Mouse (Mus musculus): ENCODE measurements at regions not wholly inside any gene's neighbourhood (a gene's known extent, or its start where the extent isn't known, plus 50 kb on each side); places are given as distances from the start of the nearest gene placed in this dataset.

DNA sequence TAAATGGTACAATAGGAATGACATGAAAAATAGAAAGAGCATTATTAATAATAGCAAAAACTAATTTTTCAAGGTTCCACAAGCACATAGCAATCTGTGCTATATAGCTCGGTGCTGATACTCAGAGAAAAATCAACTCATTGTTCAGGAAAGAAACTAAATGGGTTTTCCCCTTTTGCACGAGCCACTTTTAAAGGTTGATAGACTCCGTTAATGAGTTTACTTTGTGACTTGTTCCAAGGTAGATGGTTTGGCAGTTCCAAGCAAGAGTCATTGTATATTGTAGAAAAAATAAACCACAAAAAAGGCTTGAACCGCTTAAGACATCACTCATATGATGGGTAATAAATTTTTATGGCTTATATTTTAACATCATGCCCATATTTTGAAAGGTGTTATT is 105.0 kb upstream of the Intu start:
- Histone ChIP-seq H3K27ac (ENCODE audit: low read length) (no peak overlapping the region), H3K4me3 (ENCODE audit: low read depth, low read length) (no peak overlapping the region), H3K9ac (replicated peaks; ENCODE audit: low read depth, low read length) (no peak overlapping the region), H3K27me3 (ENCODE audit: control insufficient read depth, insufficient read depth, low read length) (no peaks in the 10 kb centered on the region), H3K4me2 (replicated peaks; ENCODE audit: low read depth, low read length) (no peak overlapping the region), H3K4me1 (ENCODE audit: control insufficient read depth, insufficient read depth, low read length) (no peaks in the 10 kb centered on the region), H3K36me3 (ENCODE audit: control insufficient read depth, insufficient read depth, low read length) (no peaks in the 10 kb centered on the region), H3K9me3 (ENCODE audit: control insufficient read depth, low read depth, low read length) (no peaks in the 10 kb centered on the region)
- no peak for ATAC-seq (ENCODE audit: insufficient number of reproducible peaks, insufficient read depth, low FRiP score, low read depth)
- 57% methylated on average over 4 of the region's 4 CpGs for WGBS

DNA sequence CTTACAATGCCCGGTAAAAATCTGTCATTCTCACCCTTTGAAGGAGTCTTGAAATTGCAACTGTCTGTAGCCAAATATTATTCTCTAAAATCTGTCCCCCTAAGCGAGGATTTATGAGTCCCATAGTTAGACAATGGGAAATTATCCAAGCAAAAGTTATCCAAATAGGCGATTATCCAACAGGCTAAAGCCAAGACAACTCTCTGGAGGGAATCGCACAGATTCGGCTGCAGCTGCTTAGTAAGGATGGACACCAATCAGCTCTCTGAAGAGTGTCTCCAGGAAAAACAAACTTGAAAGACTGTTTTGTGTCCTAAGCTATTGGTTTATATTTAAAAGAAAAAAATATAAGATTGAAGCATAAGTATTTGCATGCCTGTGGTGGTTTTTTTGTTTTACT is 103.1 kb upstream of the Intu start:
- Histone ChIP-seq H3K9me3 (ENCODE audit: control insufficient read depth, low read depth, low read length) (no peaks in the 10 kb centered on the region), H3K36me3 (ENCODE audit: control insufficient read depth, insufficient read depth, low read length) (no peaks in the 10 kb centered on the region), H3K9ac (replicated peaks; ENCODE audit: low read depth, low read length) (no peak overlapping the region), H3K4me1 (ENCODE audit: control insufficient read depth, insufficient read depth, low read length) (no peaks in the 10 kb centered on the region), H3K27ac (ENCODE audit: low read length) (no peak overlapping the region), H3K4me2 (replicated peaks; ENCODE audit: low read depth, low read length) (no peak overlapping the region), H3K27me3 (ENCODE audit: control insufficient read depth, insufficient read depth, low read length) (no peaks in the 10 kb centered on the region), H3K4me3 (ENCODE audit: low read depth, low read length) (no peak overlapping the region)
- no peak for ATAC-seq (ENCODE audit: insufficient number of reproducible peaks, insufficient read depth, low FRiP score, low read depth)
- 65% methylated on average over 5 of the region's 5 CpGs for WGBS

DNA sequence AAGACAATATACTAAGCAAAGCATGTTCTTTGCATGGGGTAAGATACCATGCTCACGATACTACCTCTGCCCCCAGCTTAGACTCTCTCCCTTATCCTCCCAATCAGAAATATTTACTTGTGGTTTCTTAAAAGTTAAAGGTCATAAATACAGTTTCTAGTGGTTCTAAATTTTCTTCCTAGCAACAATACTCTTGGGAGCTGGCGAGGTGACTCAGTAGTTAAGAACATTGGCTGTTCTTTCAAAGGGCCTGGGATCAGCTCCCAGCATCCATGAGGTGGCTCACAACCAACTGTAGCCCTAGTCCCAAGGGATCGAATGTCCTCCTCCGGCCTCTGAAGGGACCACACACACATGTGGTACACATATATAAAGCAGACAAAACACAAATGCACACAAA is 92.8 kb upstream of the Intu start:
- Histone ChIP-seq H3K4me2 (replicated peaks; ENCODE audit: low read depth, low read length) (no peak overlapping the region), H3K36me3 (ENCODE audit: control insufficient read depth, insufficient read depth, low read length) (no peaks in the 10 kb centered on the region), H3K4me1 (ENCODE audit: control insufficient read depth, insufficient read depth, low read length) (no peaks in the 10 kb centered on the region), H3K4me3 (ENCODE audit: low read depth, low read length) (no peak overlapping the region), H3K9ac (replicated peaks; ENCODE audit: low read depth, low read length) (no peak overlapping the region), H3K27ac (ENCODE audit: low read length) (no peak overlapping the region), H3K9me3 (ENCODE audit: control insufficient read depth, low read depth, low read length) (no peaks in the 10 kb centered on the region), H3K27me3 (ENCODE audit: control insufficient read depth, insufficient read depth, low read length) (no peaks in the 10 kb centered on the region)
- ATAC-seq (ENCODE audit: insufficient number of reproducible peaks, insufficient read depth, low FRiP score, low read depth) = no peak
- 89% methylated on average over 4 of the region's 4 CpGs for WGBS

DNA sequence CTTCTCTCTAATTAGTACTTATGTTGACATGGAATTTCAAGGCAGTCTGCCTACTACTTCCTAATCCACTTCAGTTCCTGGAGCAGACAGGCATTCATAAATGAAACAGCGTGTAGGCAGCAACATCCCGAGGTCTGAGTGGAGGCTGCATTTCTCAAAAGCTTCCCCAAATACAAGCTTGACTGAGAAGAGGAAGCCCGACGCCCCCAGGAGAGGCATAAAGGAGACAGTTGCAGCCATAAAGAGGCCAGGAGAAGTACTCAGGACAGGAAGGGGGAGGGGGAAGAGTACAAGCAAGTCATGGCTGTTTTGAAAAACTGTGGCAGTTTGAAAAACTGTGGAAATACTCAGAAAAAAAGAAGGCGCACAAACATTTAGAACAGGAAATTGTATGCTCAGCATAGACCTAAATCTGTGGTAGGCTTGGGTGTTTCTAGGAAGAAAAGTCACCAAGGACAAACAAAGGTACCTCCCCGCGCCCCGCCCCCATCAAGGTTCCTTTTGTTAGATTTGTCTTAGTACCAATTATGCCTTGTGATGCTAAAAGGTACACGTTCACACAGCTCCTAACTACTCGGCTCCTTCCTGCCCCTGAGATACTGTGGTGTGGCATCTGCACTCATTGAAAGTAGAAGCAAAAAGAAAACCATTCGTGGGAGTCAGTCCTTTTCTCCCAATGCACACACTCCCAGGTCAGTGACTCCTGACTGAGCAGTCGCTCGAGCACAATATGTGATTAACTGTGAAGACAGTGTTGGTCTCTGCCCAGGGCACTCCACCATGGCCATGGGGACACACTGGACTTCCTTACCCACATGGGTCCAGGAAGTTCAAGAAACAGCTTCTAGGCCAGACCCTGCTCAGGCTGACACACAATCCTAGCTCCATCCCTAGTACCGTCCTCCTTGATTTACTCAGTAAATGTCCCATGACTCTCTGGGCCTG is 89.7 kb upstream of the Intu start:
- no peak overlapping the region for H3K4me3 ChIP-seq (ENCODE audit: low read depth, low read length)
- no peak overlapping the region for H3K4me2 ChIP-seq (replicated peaks; ENCODE audit: low read depth, low read length)
- no peak overlapping the region for H3K27ac ChIP-seq (ENCODE audit: low read length)
- no peaks in the 10 kb centered on the region for H3K9me3 ChIP-seq (ENCODE audit: control insufficient read depth, low read depth, low read length)
- 60% methylated on average over 14 of the region's 14 CpGs for WGBS
- ATAC-seq (ENCODE audit: insufficient number of reproducible peaks, insufficient read depth, low FRiP score, low read depth) = no peak
- no peaks in the 10 kb centered on the region for H3K4me1 ChIP-seq (ENCODE audit: control insufficient read depth, insufficient read depth, low read length)
- H3K9ac ChIP-seq (replicated peaks; ENCODE audit: low read depth, low read length) = no peak overlapping the region
- H3K27me3 ChIP-seq (ENCODE audit: control insufficient read depth, insufficient read depth, low read length) = no peaks in the 10 kb centered on the region
- H3K36me3 ChIP-seq (ENCODE audit: control insufficient read depth, insufficient read depth, low read length) = no peaks in the 10 kb centered on the region

DNA sequence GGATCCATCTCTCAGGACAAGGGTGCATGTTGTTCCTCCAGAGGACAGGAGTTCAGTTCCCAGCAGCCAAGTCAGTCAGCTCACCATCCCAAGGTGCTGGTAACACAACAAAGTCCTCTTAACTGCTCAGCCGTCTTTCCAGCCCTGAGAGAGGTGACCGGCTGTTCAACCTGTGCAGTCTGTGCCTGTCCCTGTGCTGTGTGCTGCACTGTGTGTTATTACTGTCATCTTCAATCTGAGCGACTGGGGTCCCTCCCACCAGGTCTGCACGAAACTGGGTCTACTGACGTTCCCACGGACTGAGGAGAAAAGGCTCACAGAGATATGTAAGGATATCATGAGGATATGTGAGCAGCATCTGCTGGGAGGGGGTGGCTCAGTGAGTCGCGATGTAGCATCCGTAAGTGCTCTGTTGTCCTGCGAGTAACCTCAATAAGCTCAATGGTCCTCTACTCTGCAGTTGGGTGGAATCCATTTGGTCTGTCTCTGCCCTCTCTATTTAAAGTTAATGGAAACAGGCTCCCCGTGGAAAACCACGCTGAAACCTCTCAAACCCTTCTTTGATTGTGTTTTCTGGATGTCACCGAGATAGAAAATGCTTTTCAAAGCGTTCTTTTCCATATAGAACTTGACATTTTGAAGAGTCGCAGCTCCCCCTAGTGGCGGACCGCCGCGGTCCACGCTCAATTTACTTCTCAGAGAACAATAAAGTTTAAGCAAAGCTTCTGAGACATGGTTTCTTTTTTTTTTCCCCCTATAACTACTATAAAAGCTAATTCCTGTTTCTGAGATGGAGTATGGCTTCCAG is 87.1 kb upstream of the Intu start:
- WGBS = 30% methylated on average over 20 of the region's 20 CpGs
- H3K9me3 ChIP-seq (ENCODE audit: control insufficient read depth, low read depth, low read length) = no peaks in the 10 kb centered on the region
- H3K27me3 ChIP-seq (ENCODE audit: control insufficient read depth, insufficient read depth, low read length) = no peaks in the 10 kb centered on the region
- peak overlapping the region; percentile 26; the same call in 1 of the 2 replicates for H3K4me2 ChIP-seq (replicated peaks; ENCODE audit: low read depth, low read length)
- H3K4me3 ChIP-seq (ENCODE audit: low read depth, low read length) = 0 out of 2 replicates have a peak overlapping the region, but pooled peaks have one; percentile 5
- H3K27ac ChIP-seq (ENCODE audit: low read length) = no peak overlapping the region
- ATAC-seq (ENCODE audit: insufficient number of reproducible peaks, insufficient read depth, low FRiP score, low read depth) = no peak
- no peaks in the 10 kb centered on the region for H3K36me3 ChIP-seq (ENCODE audit: control insufficient read depth, insufficient read depth, low read length)
- no peaks in the 10 kb centered on the region for H3K4me1 ChIP-seq (ENCODE audit: control insufficient read depth, insufficient read depth, low read length)
- no peak overlapping the region; the same call in 1 of the 2 replicates for H3K9ac ChIP-seq (replicated peaks; ENCODE audit: low read depth, low read length)

DNA sequence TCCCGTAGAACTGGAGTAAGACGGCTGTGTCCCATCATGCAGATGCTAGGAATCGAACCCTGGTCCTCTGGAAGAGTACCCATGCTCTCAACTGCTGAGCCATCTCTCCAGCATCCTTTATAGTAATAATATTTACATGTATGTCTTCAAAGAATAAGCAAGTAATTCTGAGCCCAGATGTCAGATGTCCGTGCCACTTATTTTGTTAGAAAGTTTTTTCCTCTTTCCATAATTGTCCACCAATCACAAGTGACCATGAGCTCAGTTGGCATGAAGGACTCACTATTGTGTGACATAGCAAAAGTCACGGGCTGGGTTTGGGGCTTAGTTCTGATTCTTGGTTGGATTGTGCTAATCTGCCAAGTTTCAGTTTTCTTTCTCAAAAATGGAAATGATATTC is 78.1 kb upstream of the Intu start:
- no peaks in the 10 kb centered on the region for H3K36me3 ChIP-seq (ENCODE audit: control insufficient read depth, insufficient read depth, low read length)
- H3K9me3 ChIP-seq (ENCODE audit: control insufficient read depth, low read depth, low read length) = no peaks in the 10 kb centered on the region
- no peak overlapping the region for H3K27ac ChIP-seq (ENCODE audit: low read length)
- H3K4me3 ChIP-seq (ENCODE audit: low read depth, low read length) = no peak overlapping the region
- no peaks in the 10 kb centered on the region for H3K27me3 ChIP-seq (ENCODE audit: control insufficient read depth, insufficient read depth, low read length)
- no peak overlapping the region for H3K4me2 ChIP-seq (replicated peaks; ENCODE audit: low read depth, low read length)
- 70% methylated on average over 5 of the region's 5 CpGs for WGBS
- no peak overlapping the region for H3K9ac ChIP-seq (replicated peaks; ENCODE audit: low read depth, low read length)
- no peak for ATAC-seq (ENCODE audit: insufficient number of reproducible peaks, insufficient read depth, low FRiP score, low read depth)
- H3K4me1 ChIP-seq (ENCODE audit: control insufficient read depth, insufficient read depth, low read length) = peaks cover 4% of the 10 kb centered on the region; the same call in 1 of the 2 replicates

DNA sequence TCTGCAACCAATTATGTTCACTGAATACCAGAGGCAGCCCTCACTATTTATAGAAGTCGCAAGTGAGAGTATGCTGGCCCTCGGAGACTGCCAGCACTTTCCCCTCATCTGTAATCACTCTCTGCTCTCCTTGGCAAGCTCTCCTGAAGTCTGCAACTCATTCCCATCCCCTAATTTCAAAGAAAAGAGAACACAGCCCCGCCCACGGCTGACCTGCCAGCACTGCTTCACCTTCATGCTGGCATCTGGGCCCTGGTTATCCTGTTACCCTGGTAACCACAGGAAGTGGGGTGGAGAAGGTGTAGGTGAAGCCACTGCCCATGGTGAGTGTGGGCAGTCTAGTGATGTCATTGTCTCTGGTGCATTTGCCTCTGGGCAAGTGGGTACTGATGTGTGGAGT is 77.5 kb upstream of the Intu start:
- Histone ChIP-seq H3K27ac (ENCODE audit: low read length) (no peak overlapping the region), H3K36me3 (ENCODE audit: control insufficient read depth, insufficient read depth, low read length) (no peaks in the 10 kb centered on the region), H3K9ac (replicated peaks; ENCODE audit: low read depth, low read length) (no peak overlapping the region), H3K9me3 (ENCODE audit: control insufficient read depth, low read depth, low read length) (no peaks in the 10 kb centered on the region), H3K4me2 (replicated peaks; ENCODE audit: low read depth, low read length) (no peak overlapping the region), H3K4me1 (ENCODE audit: control insufficient read depth, insufficient read depth, low read length) (peaks cover 4% of the 10 kb centered on the region; the same call in 1 of the 2 replicates), H3K4me3 (ENCODE audit: low read depth, low read length) (no peak overlapping the region), H3K27me3 (ENCODE audit: control insufficient read depth, insufficient read depth, low read length) (no peaks in the 10 kb centered on the region)
- WGBS = 17% methylated on average over 4 of the region's 4 CpGs
- no peak for ATAC-seq (ENCODE audit: insufficient number of reproducible peaks, insufficient read depth, low FRiP score, low read depth)

DNA sequence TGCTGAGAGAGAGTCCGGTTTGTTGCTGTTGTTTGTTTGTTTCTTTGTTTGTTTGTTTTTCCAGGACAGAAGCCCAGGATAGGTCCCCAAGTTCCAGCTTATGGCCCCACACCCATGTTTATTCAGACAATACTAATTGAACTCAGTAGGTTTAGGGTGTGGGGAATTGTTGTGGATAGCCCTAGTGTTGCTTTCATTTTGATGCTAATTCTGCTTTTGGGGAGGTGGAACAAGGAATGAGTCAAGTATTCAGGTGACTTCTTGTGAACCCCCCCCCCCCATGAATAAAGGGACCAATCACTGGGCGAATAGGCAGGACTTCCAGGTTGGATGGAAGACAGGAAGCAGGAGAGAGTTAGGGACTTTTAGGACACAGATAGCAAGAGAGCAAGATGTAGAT is 75.0 kb upstream of the Intu start:
- Histone ChIP-seq H3K27me3 (ENCODE audit: control insufficient read depth, insufficient read depth, low read length) (no peaks in the 10 kb centered on the region), H3K4me3 (ENCODE audit: low read depth, low read length) (no peak overlapping the region), H3K4me1 (ENCODE audit: control insufficient read depth, insufficient read depth, low read length) (peaks cover 4% of the 10 kb centered on the region; the same call in 1 of the 2 replicates), H3K27ac (ENCODE audit: low read length) (no peak overlapping the region), H3K36me3 (ENCODE audit: control insufficient read depth, insufficient read depth, low read length) (no peaks in the 10 kb centered on the region), H3K9ac (replicated peaks; ENCODE audit: low read depth, low read length) (no peak overlapping the region), H3K4me2 (replicated peaks; ENCODE audit: low read depth, low read length) (no peak overlapping the region), H3K9me3 (ENCODE audit: control insufficient read depth, low read depth, low read length) (no peaks in the 10 kb centered on the region)
- no peak for ATAC-seq (ENCODE audit: insufficient number of reproducible peaks, insufficient read depth, low FRiP score, low read depth)
- 80% methylated on average over 2 of the region's 2 CpGs for WGBS
